Mouse (Mus musculus) embryonic facial prominence, embryonic 11.5 days (tissue): ENCODE measurements around the gene Wdr74. TPM values are rescaled to one million over a fixed set of nuclear protein-coding genes. Genes with fewer than 3 reads are reported as not detected.
"Not testable (repeated sequence)": the region's sequence is repeated elsewhere in the genome, so short reads cannot be mapped to it uniquely, and the experiment has no call there.

Source experiments
- ATAC-seq: fragments of 200-750 bp; cut with Nextera tagmentation; replicated peaks from 2 replicates; pipeline ENCODE4 v1.8.0; 2017; ENCODE audit warnings: low read depth; ENCODE audit not compliant: insufficient number of reproducible peaks, low FRiP score, low TSS enrichment
- DNase-seq: peaks from one replicate; pipeline ENCODE4 v3.0.0-alpha.2; 2015; ENCODE audit warnings: low spot score
- H3K27ac ChIP-seq: fragments of 300-500 bp; sonication (generic); replicated peaks from 2 replicates; pipeline ENCODE4 v1.5.1; 2014; ENCODE audit warnings: mild to moderate bottlenecking, low read depth, low read length, control low read depth
- H3K27me3 ChIP-seq: fragments of 300-500 bp; sonication (generic); 2 replicates; pipeline ENCODE4 v1.6.1; 2014; ENCODE audit warnings: mild to moderate bottlenecking, low read length, moderate library complexity, mixed read lengths; ENCODE audit not compliant: control insufficient read depth, insufficient read depth
- H3K36me3 ChIP-seq: fragments of 300-500 bp; sonication (generic); replicated peaks from 2 replicates; pipeline ENCODE4 v1.6.1; 2014; ENCODE audit warnings: low read depth, mild to moderate bottlenecking, low read length, moderate library complexity, mixed read lengths; ENCODE audit not compliant: control insufficient read depth, insufficient read depth
- H3K4me1 ChIP-seq: fragments of 300-500 bp; sonication (generic); 2 replicates; pipeline ENCODE4 v1.6.1; 2014; ENCODE audit warnings: low read length, mixed read lengths; ENCODE audit not compliant: control insufficient read depth, insufficient read depth
- H3K4me2 ChIP-seq: fragments of 300-500 bp; sonication (generic); 2 replicates; pipeline ENCODE4 v1.6.1; 2014; ENCODE audit warnings: low read depth, mild to moderate bottlenecking, control low read depth, low read length, moderate library complexity
- H3K4me3 ChIP-seq: fragments of 300-500 bp; sonication (generic); 2 replicates; pipeline ENCODE4 v1.5.1; 2014; ENCODE audit warnings: low read depth, low read length, control low read depth
- H3K9ac ChIP-seq: fragments of 300-500 bp; sonication (generic); replicated peaks from 2 replicates; pipeline ENCODE4 v1.6.1; 2014; ENCODE audit warnings: mild to moderate bottlenecking, control low read depth, low read length
- H3K9me3 ChIP-seq: fragments of 300-500 bp; sonication (generic); replicated peaks from 2 replicates; pipeline ENCODE4 v1.6.1; 2016; ENCODE audit warnings: mild to moderate bottlenecking, low read length, inconsistent platforms, mixed read lengths; ENCODE audit not compliant: control insufficient read depth
- WGBS: fragments of 180-500 bp; shearing (Covaris S2); extraction: QIAGEN DNeasy Blood & Tissue Kit; methylation state at CpG from one replicate; pipeline ENCODE4 v1.1.7; 2014; 5-methylcytosine and 5-hydroxymethylcytosine counted together
- polyA plus RNA-seq: library from polyadenylated mRNA; unstranded; fragments of >200 nt; fragmentation: Nextera tagmentation; extraction: Ambion mirVana; gene quantifications from 2 replicates; pipeline ENCODE4 v1.2.1, GENCODE M21; 2014

Gene Wdr74
- polyA plus RNA-seq, 1 experiment from 2014 or later = 91.0 TPM

GRCm38 (mm10) chr19:8713306-8713996 is 22.2 kb upstream of the Wdr74 start:
- 0 out of 2 replicates have a peak, but pooled peaks cover 3% of the 10 kb centered on the region for H3K4me1 ChIP-seq
- H3K36me3 ChIP-seq = peaks cover 7% of the 10 kb centered on the region
- WGBS = under 1% methylated on average over 50 of the region's 51 CpGs
- no peaks in the 10 kb centered on the region for H3K9me3 ChIP-seq
- H3K9ac ChIP-seq = peak overlapping the region; percentile 90
- ATAC-seq (peak; percentile 94), DNase-seq (peak; percentile 90)
- peak overlapping the region; percentile 80 for H3K4me3 ChIP-seq
- no peaks in the 10 kb centered on the region for H3K27me3 ChIP-seq
- H3K4me2 ChIP-seq = peak overlapping the region; percentile 65
- peak overlapping the region; percentile 83 for H3K27ac ChIP-seq

DNA sequence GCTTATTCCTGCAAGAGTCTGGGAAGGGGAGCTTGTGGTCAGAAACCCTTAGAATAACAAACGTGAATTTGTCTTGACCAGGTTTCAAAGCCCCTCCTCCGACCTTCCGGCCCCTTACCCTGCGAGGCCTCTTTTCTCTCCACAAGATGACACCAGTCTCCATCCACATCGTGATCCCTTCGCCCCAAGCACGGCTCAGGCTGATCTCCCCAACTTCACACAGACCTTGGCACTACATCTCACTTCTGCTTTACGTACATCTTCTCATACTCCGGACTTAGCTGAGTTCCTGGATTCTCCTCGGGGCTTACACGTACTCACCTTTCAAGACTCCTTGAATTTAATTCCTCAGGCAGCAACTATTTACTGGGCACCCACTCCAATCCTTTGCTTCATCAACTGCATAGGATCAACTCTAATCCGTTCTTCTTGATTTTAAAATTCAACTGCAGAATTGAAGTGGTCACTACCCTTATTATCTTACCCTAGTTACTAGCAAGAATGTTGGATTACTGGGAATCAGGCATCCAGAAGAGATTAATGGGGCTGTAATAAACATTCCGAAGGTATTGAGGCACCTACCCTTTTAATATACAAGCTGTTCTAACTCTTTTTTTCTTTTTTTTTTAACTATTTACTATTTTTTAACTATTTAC is 21.5 kb upstream of the Wdr74 start:
- no peak for DNase-seq
- 0 out of 2 replicates have a peak, but pooled peaks cover 3% of the 10 kb centered on the region for H3K4me1 ChIP-seq
- no peak for ATAC-seq
- peak overlapping the region; percentile 90 for H3K9ac ChIP-seq
- WGBS = 10% methylated on average over 13 of the region's 13 CpGs
- no peaks in the 10 kb centered on the region for H3K27me3 ChIP-seq
- H3K4me2 ChIP-seq = peak overlapping the region; percentile 65
- H3K27ac ChIP-seq = peak overlapping the region; percentile 83
- peak overlapping the region; percentile 80 for H3K4me3 ChIP-seq
- peaks cover 7% of the 10 kb centered on the region for H3K36me3 ChIP-seq
- no peaks in the 10 kb centered on the region for H3K9me3 ChIP-seq

GRCm38 (mm10) chr19:8714653-8715481 is 20.8 kb upstream of the Wdr74 start:
- WGBS = 74% methylated on average over 10 of the region's 10 CpGs
- no peak for DNase-seq
- H3K27me3 ChIP-seq = no peaks in the 10 kb centered on the region

DNA sequence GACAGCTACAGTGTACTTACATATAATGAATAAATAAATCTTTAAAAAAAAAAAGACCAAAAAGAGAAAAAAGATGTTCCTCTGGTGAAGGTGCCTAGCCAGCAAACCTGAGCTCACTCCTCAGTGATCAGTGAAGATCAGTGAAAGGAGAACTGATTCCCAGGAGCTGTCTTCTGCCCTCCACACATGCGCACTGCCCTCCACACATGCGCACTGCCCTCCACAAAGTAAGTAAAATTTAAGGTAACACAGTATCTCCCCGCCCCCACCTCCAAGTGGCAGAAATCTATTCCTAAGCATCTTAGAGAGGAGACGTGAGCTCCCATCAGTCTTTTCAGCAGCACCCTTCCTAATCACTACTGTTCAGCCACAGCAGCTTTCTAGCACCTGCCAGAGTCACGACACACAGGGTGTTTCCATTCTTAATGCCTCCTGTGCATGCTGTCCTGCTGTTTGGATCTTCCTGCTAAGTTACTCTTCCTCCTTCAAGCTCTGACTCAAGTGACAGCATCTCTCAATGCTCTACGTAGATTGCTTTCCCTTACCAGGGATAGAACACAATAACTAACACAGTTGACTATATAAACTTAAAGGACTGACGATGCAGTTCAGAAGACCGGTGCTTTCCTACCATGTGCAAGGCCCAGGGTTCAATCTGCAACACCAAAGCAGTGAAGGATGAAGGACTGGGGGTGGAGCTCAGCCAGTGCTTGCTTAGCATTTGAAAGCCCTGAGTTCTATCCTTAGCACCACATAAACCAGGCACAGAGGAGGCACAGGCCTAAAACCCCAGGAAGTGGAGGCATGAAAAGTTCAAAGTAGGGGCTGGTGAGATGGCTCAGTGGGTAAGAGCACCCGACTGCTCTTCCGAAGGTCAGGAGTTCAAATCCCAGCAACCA is 19.5 kb upstream of the Wdr74 start:
- ATAC-seq = no peak
- no peak overlapping the region for H3K27ac ChIP-seq
- H3K9ac ChIP-seq = no peak overlapping the region; the same call in 1 of the 2 replicates
- no peaks in the 10 kb centered on the region; the same call in 1 of the 2 replicates for H3K36me3 ChIP-seq
- DNase-seq = no peak
- no peak overlapping the region for H3K4me2 ChIP-seq
- WGBS = 71% methylated on average over 10 of the region's 10 CpGs
- H3K4me1 ChIP-seq = 0 out of 2 replicates have a peak, but pooled peaks cover 3% of the 10 kb centered on the region
- H3K27me3 ChIP-seq = no peaks in the 10 kb centered on the region
- H3K9me3 ChIP-seq = no peaks in the 10 kb centered on the region
- no peak overlapping the region for H3K4me3 ChIP-seq

More at GRCm38 (mm10) chr19:8714653-8715481, 20.8 kb upstream of the Wdr74 start:
- Histone ChIP-seq H3K4me1 (0 out of 2 replicates have a peak, but pooled peaks cover 3% of the 10 kb centered on the region), H3K9me3 (no peaks in the 10 kb centered on the region), H3K36me3 (peaks cover 2% of the 10 kb centered on the region), H3K4me2 (no peak overlapping the region), H3K9ac (no peak overlapping the region), H3K27ac (no peak overlapping the region), H3K4me3 (no peak overlapping the region)
- no peak for ATAC-seq

GRCm38 (mm10) chr19:8716767-8717475 is 18.7 kb upstream of the Wdr74 start:
- H3K27me3 ChIP-seq = no peaks in the 10 kb centered on the region
- H3K9ac ChIP-seq = no peak overlapping the region
- H3K4me1 ChIP-seq = 0 out of 2 replicates have a peak, but pooled peaks cover 3% of the 10 kb centered on the region
- H3K4me2 ChIP-seq = no peak overlapping the region
- ATAC-seq (no peak), DNase-seq (no peak)
- no peaks in the 10 kb centered on the region for H3K9me3 ChIP-seq
- H3K36me3 ChIP-seq = no peaks in the 10 kb centered on the region; the same call in 1 of the 2 replicates
- H3K27ac ChIP-seq = no peak overlapping the region
- 75% methylated on average over 8 of the region's 10 CpGs for WGBS
- no peak overlapping the region for H3K4me3 ChIP-seq

DNA sequence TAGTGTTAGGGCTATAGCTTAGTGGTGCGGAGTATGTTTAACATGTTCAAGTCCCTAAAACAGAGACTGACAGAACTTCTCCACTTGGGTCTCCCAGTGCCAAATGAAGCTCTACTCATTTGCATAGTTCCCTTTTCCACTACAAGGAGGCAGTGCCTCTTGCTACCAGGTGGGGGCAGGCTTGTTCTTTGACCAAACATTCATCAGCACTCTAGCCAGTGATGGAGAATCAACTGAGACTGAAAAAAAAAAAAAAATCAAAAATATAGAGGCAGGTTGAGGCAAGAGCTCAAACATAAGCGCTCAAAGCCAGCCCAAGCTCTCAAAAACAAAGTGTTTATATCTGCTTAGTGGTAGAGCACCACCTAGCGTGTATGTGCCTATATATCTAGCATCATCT is 17.3 kb upstream of the Wdr74 start:
- no peak for ATAC-seq

GRCm38 (mm10) chr19:8719037-8719436 is 16.6 kb upstream of the Wdr74 start:
- ATAC-seq, H3K4me3 ChIP-seq, H3K9ac ChIP-seq, H3K36me3 ChIP-seq, H3K4me1 ChIP-seq, DNase-seq, H3K27ac ChIP-seq, H3K27me3 ChIP-seq, H3K9me3 ChIP-seq, H3K4me2 ChIP-seq: not testable (repeated sequence)

More for the DNA sequence above, 17.3 kb upstream of the Wdr74 start:
- no peaks in the 10 kb centered on the region for H3K27me3 ChIP-seq
- H3K9ac ChIP-seq = no peak overlapping the region
- no peaks in the 10 kb centered on the region for H3K36me3 ChIP-seq
- DNase-seq = peak; percentile 76
- no peaks in the 10 kb centered on the region for H3K4me1 ChIP-seq
- H3K9me3 ChIP-seq = no peaks in the 10 kb centered on the region
- H3K4me3 ChIP-seq = no peak overlapping the region
- no peak overlapping the region for H3K27ac ChIP-seq
- no peak overlapping the region for H3K4me2 ChIP-seq
- whole genome bisulfite sequencing = 68% methylated on average over 3 of the region's 3 CpGs
